Mouse (Mus musculus) intestine, postnatal 0 days (tissue): ENCODE results near the gene Gas2l3. TPM values are rescaled to one million over a fixed set of nuclear protein-coding genes. Genes with fewer than 3 reads are reported as not detected.
A peak's percentile ranks its signal among the peaks of the same experiment; 100 is the strongest.

Experiments
- ATAC-seq: fragments of 200-750 bp; cut with Nextera tagmentation; 2 replicates; pipeline ENCODE4 v1.8.0; 2017; ENCODE audit warnings: mild to moderate bottlenecking, moderate TSS enrichment, moderate library complexity
- H3K27ac ChIP-seq: fragments of 300-500 bp; sonication (generic); 2 replicates; pipeline ENCODE4 v1.5.1; 2014; ENCODE audit warnings: mild to moderate bottlenecking, low read depth, low read length, moderate library complexity
- H3K27me3 ChIP-seq: fragments of 300-500 bp; sonication (generic); replicated peaks from 2 replicates; pipeline ENCODE4 v1.6.1; 2014; ENCODE audit warnings: low read length, mixed read lengths; ENCODE audit not compliant: control insufficient read depth, insufficient read depth
- H3K36me3 ChIP-seq: fragments of 300-500 bp; sonication (generic); 2 replicates; pipeline ENCODE4 v1.6.1; 2014; ENCODE audit warnings: mild to moderate bottlenecking, moderate library complexity; ENCODE audit not compliant: control insufficient read depth, insufficient read depth
- H3K4me1 ChIP-seq: fragments of 300-500 bp; sonication (generic); replicated peaks from 2 replicates; pipeline ENCODE4 v1.6.1; 2014; ENCODE audit warnings: antibody characterized with exemption, low read length, mixed read lengths; ENCODE audit not compliant: control insufficient read depth, insufficient read depth
- H3K4me2 ChIP-seq: fragments of 300-500 bp; sonication (generic); replicated peaks from 2 replicates; pipeline ENCODE4 v1.6.1; 2014; ENCODE audit warnings: low read depth, mild to moderate bottlenecking, moderate library complexity
- H3K4me3 ChIP-seq: fragments of 300-500 bp; sonication (generic); 2 replicates; pipeline ENCODE4 v1.5.1; 2014; ENCODE audit warnings: low read depth, low read length
- H3K9ac ChIP-seq: fragments of 300-500 bp; sonication (generic); 2 replicates; pipeline ENCODE4 v1.6.1; 2014; ENCODE audit warnings: mild to moderate bottlenecking, low read depth, low read length
- H3K9me3 ChIP-seq: fragments of 300-500 bp; sonication (generic); 2 replicates; pipeline ENCODE4 v1.6.1; 2016; ENCODE audit warnings: mixed run types; ENCODE audit not compliant: control insufficient read depth
- CTCF ChIP-seq: sonication (generic); IDR thresholded peaks from 2 replicates; pipeline ENCODE4 v1.5.1; 2016; ENCODE audit warnings: low read depth, mild to moderate bottlenecking, control low read depth, antibody characterized with exemption, moderate library complexity
- WGBS: fragments of 180-500 bp; shearing (Covaris S2); extraction: QIAGEN DNeasy Blood & Tissue Kit; methylation state at CpG from one replicate; pipeline ENCODE4 v1.1.7; 2014; 5-methylcytosine and 5-hydroxymethylcytosine counted together
- polyA plus RNA-seq: library from polyadenylated mRNA; unstranded; fragments of >200 nt; fragmentation: Nextera tagmentation; extraction: Ambion mirVana; gene quantifications from 2 replicates; pipeline ENCODE4 v1.2.1, GENCODE M21; 2015

Gas2l3 gene
- polyA plus RNA-seq, 1 experiment from 2014 or later: 5.6 TPM

DNA sequence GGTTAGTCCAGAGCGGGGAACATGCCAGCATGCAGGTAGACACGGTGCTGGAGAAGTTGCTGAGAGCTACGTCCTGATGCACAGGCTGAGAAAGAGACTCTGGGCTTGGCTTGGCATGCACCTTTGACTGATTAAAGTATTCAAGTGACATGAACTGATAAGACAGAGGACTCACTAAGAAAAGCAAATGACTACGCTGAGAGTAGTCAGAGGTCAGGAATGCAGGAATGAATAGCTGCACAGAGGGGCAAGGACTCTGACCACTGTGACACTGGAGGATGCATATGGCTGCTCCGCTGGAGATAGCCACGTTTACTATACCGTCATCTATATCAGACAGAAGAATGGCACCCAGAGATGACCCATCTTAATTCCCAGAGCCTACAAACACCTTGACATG is 4.4 kb downstream of the Gas2l3 start:
- H3K4me2 ChIP-seq: no peak overlapping the region
- H3K4me1 ChIP-seq: no peaks in the 10 kb centered on the region
- no peak for TF ChIP-seq CTCF
- WGBS: 58% methylated on average over 7 of the region's 7 CpGs
- H3K27me3 ChIP-seq: no peaks in the 10 kb centered on the region
- H3K4me3 ChIP-seq: no peak overlapping the region
- H3K9me3 ChIP-seq: no peaks in the 10 kb centered on the region
- H3K9ac ChIP-seq: no peak overlapping the region
- peak; percentile 44 for ATAC-seq
- H3K27ac ChIP-seq: no peak overlapping the region
- 0 out of 2 replicates have a peak, but pooled peaks cover 4% of the 10 kb centered on the region for H3K36me3 ChIP-seq

DNA sequence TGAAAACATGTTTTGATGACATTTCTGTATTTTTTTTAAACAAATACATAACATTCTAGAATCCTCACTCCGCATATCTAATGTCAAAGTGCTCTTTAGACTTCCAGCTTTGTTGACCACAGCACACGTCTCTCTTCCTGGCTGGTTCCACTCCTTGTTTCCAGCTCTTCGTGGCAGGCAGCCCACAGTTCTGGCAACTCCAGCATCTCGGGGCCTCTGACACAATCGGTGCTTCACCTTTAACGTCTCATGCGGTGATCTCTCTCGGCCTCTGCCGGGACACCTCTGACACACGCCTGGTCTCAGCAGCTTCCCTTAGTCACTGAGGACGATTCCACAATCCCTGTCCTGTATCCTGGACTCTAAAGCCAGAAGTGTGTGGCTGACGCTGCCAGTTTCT is 5.8 kb downstream of the Gas2l3 start:
- Histone ChIP-seq H3K27ac (no peak overlapping the region), H3K4me2 (no peak overlapping the region), H3K9ac (no peak overlapping the region), H3K27me3 (no peaks in the 10 kb centered on the region), H3K36me3 (peaks cover 4% of the 10 kb centered on the region; the same call in 1 of the 2 replicates), H3K9me3 (no peaks in the 10 kb centered on the region), H3K4me1 (no peaks in the 10 kb centered on the region), H3K4me3 (no peak overlapping the region)
- TF ChIP-seq CTCF: no peak
- 81% methylated on average over 12 of the region's 12 CpGs for WGBS
- ATAC-seq: no peak

DNA sequence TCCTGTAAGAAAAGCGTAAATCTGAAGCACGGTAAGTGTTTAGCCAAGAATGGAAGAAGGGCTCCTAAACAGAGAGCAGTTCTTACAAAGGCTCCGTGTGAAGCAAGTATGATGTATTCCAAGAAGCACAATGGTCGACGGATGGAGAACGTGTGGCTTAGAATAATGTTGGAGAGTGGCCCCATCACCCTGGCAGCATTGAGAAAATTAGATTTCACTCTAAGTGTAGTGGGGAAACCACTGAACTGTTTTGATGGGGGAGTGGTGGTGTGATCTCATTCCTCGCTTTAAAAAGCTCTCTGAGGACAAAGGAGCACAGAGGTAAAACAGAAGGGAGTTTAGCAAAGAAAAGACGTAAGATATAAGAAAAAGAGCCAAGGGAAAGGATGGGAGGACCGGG is 6.3 kb downstream of the Gas2l3 start:
- H3K27ac ChIP-seq: no peak overlapping the region
- H3K9me3 ChIP-seq: no peaks in the 10 kb centered on the region
- no peak overlapping the region for H3K9ac ChIP-seq
- peaks cover 4% of the 10 kb centered on the region; the same call in 1 of the 2 replicates for H3K36me3 ChIP-seq
- no peak overlapping the region for H3K4me3 ChIP-seq
- WGBS: 84% methylated on average over 9 of the region's 9 CpGs
- H3K4me2 ChIP-seq: no peak overlapping the region
- no peak for ATAC-seq
- H3K27me3 ChIP-seq: no peaks in the 10 kb centered on the region
- H3K4me1 ChIP-seq: no peaks in the 10 kb centered on the region
- TF ChIP-seq CTCF: no peak

DNA sequence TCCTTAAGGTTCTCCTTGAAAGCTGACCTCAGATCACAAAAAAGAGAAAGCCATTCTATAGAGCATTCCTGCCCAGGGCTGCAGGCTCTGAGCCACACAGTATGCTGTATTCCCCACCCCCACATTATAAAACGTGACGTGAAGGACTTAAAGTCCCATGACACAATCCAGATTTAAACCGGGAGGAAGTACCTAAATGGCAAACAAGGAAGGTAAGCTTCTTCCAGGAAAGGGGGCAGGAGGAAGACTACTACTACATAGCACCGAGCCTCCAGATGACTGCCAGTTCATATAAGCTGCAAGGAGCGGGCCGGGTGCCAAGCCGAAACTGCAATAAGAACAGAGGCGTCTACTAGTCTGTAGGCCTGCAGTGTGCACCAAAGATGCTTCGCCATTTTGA is 7.8 kb downstream of the Gas2l3 start:
- Histone ChIP-seq H3K36me3 (peaks cover 4% of the 10 kb centered on the region; the same call in 1 of the 2 replicates), H3K9ac (no peak overlapping the region), H3K9me3 (no peaks in the 10 kb centered on the region), H3K4me1 (no peaks in the 10 kb centered on the region), H3K4me2 (no peak overlapping the region), H3K27ac (no peak overlapping the region), H3K27me3 (no peaks in the 10 kb centered on the region), H3K4me3 (no peak overlapping the region)
- no peak for ATAC-seq
- no peak for TF ChIP-seq CTCF
- 72% methylated on average over 9 of the region's 9 CpGs for WGBS

DNA sequence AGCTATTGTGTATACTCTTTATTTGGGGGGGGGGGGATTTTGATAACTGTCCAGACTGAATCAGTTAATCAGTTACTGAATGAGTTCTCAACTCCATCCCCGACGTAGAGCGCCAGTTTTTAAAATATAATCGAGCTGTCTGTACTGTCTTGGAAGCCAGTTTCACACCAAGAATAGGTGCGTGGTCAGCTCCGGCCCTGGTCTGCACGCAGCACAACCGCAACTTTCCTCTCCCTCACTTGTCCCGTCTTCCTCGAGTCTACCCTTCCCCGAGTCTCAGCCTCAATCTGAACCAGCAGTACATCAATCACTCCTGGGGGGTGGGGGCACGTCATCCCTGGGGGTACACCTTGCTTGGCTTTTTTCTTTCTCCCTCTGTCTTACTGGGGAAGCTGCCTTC is 8.4 kb downstream of the Gas2l3 start:
- Histone ChIP-seq H3K36me3 (peaks cover 4% of the 10 kb centered on the region; the same call in 1 of the 2 replicates), H3K9ac (no peak overlapping the region), H3K4me1 (no peaks in the 10 kb centered on the region), H3K4me2 (no peak overlapping the region), H3K27me3 (no peaks in the 10 kb centered on the region), H3K9me3 (no peaks in the 10 kb centered on the region), H3K27ac (no peak overlapping the region), H3K4me3 (no peak overlapping the region)
- TF ChIP-seq CTCF: no peak
- 89% methylated on average over 12 of the region's 12 CpGs for WGBS
- no peak for ATAC-seq

DNA sequence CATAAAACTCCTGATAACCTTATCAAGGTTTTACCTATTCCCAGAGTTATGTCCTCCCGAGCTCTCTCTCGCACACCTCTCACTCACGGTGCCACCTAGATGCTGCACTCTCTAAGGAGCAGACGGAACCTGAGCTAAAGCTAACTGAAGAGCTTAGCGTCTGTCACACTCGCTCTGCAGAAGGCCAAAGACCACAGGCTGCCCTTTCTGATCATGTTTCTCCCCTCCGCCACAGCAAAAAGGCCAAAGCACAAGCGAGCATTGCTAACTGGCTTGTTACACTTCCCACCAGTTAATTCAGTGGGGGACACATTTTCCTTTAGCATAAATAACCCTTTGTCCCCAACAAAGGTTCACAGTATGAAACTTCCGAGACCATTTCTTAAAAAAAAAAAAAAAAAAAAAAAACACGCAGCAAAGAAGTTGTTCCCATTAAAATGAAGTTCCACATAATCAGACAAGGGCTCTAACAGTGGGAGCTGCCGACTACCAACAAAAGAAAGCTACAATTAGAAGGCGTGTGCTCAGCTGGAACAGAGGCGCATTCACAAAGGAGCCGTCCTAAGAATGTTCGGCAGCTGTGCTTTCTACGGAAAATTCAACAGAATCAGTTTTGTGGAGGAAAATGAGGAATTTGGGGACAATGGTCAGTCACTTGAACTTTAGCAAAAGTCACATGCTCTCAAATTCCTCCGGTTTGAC is 9.1 kb downstream of the Gas2l3 start:
- no peak overlapping the region for H3K4me2 ChIP-seq
- no peak for TF ChIP-seq CTCF
- no peak overlapping the region for H3K4me3 ChIP-seq
- no peak overlapping the region for H3K27ac ChIP-seq
- H3K9me3 ChIP-seq: no peaks in the 10 kb centered on the region
- WGBS: 73% methylated on average over 17 of the region's 17 CpGs
- no peak overlapping the region for H3K9ac ChIP-seq
- H3K27me3 ChIP-seq: no peaks in the 10 kb centered on the region
- peaks cover 4% of the 10 kb centered on the region; the same call in 1 of the 2 replicates for H3K36me3 ChIP-seq
- no peaks in the 10 kb centered on the region for H3K4me1 ChIP-seq
- no peak for ATAC-seq

DNA sequence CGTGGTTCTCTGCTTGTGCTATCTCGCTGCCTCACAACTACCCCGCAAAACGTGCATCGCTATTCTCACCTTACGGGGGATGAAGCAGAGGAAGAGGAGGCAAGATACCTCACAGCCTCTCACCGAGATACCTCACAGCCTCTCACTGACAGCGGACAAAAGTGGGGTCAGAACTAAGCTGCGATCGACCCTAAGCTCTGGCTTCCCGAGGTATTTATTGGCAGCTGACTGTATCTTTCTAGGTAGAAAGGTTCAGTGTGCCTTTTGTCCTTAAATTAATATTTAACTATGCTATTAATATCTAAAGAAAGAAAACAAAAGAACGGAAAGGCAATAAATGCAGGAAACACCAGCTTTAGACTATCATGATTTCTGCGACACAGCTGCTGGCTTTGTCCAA is 11.0 kb downstream of the Gas2l3 start:
- Histone ChIP-seq H3K27ac (no peak overlapping the region), H3K36me3 (peaks cover 17% of the 10 kb centered on the region), H3K9ac (no peak overlapping the region), H3K9me3 (no peaks in the 10 kb centered on the region), H3K27me3 (no peaks in the 10 kb centered on the region), H3K4me3 (peak overlapping the region; percentile 22; the same call in 1 of the 2 replicates), H3K4me1 (no peaks in the 10 kb centered on the region), H3K4me2 (peak overlapping the region; percentile 57)
- WGBS: 55% methylated on average over 13 of the region's 13 CpGs
- no peak for TF ChIP-seq CTCF
- peak; percentile 48; the same call in 1 of the 2 replicates for ATAC-seq
